Mouse (Mus musculus) adrenal gland, adult 8-10 months (tissue): Measurements from ENCODE around the gene Psme1. TPM values are rescaled to one million over a fixed set of nuclear protein-coding genes. Genes with fewer than 3 reads are reported as not detected.

Experiments
- DNase-seq: peaks from one replicate; pipeline ENCODE4 v3.0.0; 2022
- total RNA-seq, 4 experiments: library from RNA; stranded (reverse); gene quantifications; 2 replicates each; pipeline ENCODE4 v1.2.4; 2022

Gene Psme1
- total RNA-seq, 4 experiments from 2014 or later, result 253 to 384 (median 292) TPM

DNA sequence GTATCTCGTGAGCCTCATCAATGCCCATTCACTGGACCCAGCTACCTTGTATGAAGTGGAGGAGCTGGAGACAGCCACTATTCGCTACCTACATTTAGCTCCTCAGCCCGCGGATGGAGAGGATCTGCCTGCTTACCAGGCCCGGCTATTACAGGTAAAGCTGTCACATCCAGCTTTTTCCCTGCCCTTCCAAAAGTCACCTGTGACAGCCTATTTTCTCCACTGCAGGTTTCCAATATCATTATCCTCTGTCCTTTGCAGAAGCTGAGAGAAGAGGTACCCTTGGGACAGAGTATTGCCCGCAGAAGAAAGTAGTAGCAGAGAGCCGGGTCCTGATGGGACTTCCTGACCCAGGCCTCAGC is 25.3 kb downstream of the Psme1 start, which contains the start of gene Irf9:
Gene Irf9, plus strand, starts transcription at position 301 of the 362 bp plus-strand sequence.
- no peak for DNase-seq

DNA sequence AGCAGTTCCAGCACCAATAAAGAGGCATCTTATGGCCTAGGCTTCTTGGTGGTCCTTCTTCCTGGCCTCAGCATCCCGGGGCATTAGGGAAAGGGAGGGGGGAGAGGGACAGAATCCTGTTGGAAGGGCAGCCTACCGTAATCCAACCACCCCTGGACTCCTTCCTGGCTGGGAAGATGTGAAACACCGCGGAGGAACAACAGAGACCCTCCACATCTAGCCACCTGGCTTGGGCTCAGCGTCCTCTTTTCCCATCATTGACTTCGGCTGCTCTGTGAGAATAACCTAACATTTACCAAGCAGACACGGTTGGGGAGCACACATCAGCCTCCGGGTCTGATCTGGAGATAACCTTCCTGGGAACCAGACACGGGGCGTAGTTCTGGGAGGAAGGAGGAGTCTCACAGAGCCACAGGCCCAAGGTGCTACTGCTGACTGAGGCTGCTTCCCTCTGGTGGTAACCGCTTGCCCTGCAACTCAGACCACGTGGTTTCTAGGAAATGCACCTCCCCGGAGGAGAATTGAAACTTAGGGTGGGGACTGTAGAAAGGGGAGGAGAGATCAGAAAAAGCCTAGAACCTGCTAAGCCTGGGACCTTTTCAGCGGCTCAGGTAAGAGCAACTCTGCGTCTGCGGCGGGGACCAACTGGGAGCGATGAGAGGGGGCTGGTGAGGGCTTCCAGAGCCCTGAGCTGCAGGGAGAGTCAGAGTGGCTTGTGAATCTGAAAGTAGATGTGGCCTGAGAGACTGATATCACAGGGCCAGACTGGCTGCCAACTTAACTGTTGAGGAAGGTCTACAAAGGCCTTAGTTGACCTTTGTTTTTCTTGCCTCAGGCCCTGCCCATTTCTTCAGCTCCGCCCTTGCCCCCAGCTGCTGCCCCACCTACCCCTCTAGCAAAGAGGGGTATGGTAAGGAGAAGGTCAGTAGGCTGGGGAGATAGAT is 26.0 kb downstream of the Psme1 start:
- DNase-seq, result peak; percentile 93

DNA sequence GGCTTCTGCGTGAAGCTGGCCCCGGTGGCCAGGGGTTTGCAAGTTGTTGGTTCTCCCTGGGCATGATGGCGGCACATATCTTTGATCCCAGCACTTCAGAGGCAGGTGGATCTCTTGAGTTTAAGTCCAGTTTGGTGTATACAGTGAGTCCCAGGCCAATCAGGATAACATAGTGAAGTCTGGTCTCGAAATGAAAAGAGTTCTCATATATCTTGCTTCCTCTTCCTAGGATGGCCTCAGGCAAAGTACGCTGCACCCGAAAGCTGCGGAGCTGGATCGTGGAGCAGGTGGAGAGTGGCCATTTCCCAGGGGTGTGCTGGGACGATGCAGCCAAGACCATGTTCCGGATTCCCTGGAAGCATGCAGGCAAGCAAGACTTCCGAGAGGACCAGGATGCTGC is 26.9 kb downstream of the Psme1 start:
- no peak for DNase-seq

DNA sequence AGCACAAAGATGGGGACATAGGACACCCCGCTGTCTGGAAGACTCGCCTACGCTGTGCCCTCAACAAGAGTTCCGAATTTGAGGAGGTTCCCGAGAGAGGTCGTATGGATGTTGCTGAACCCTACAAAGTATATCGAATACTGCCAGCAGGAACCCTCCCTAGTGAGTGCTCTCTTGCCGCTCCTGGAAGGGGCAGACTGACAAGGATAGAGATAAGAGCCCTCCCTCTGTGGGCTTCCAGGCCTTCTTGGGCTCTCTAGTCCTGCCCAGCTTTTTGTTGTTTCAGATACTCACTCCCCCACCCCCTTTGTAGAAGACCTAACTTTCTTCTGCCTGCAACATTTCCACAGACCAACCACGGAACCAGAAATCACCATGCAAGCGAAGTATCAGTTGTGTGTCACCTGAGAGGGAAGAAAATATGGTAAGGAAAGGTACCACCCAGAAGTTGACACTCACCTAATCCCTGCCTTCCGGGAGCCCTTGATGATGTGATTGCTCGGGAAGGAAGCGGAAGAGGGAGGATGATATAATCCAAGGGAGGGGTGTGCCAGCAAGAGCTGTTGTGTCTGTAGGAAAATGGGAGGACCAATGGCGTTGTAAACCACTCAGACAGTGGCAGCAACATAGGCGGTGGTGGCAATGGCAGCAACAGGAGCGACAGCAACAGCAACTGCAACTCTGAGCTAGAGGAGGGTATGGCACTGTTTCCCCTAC is 28.0 kb downstream of the Psme1 start:
- no peak for DNase-seq

DNA sequence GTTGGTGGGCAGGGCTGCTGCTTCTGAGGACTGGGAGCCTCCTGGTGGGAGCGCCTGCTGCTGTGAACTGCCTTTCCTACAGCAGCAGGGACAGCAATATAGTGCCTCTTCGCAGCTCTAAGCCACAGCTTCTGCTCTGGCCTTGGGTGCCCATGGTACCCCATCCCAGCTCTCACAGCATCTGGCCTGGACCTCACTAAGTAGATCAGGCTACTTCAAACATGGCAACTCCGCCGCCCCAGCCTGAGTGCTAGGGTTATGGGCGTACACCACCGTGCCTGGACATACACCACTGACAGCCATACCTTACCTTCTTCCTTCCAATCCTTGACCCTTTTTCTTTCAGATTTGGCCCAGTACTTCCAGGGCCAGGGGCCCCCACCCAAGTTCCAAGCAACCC is 30.4 kb downstream of the Psme1 start:
- no peak for DNase-seq

DNA sequence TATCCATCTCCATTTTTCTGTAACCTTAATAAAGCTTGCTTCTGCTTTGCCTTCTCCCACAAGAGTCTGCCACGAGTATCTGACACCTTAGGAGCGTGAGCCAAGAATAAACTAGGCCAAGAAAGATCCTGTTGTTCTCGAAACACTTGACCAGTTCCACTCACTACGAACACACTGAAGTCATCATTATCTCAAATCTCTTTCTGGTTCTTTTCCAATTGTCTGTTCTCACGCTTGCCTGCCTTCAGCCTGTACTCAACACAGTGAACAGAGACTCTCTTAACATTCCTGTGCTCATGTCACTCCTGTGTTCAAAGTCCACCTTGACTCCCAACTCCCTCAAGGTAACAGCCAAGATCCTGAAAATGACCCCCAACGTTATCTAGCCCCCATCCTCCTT is 35.4 kb downstream of the Psme1 start:
- no peak for DNase-seq

DNA sequence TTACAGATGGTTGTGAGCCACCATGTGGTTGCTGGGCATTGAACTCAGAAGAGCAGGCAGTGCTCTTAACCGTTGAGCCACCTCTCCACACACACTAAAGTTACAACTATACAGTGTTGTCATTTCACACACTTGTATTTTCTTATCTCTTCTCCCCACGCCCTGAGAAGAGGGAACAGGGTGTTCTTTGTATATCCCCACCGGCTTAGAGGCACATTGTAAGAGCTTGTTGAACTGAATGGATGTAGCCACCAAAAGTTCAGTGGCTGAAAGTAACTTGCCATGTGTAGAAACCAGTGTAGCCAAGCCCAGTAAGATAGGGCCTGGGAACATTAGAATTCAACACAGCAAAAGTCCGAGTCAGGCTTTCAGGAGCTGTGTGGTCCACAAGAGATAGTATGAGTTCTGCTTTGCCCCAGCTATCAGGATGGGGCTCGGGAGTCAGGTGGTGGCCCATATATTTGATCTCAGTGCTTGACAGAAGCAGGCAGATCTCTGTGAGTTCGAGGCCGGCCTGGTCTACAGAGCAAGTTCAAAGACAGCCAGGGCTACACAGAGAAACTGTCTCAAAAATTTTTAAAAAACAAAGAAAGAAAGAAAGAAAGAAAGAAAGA is 36.7 kb downstream of the Psme1 start:
- no peak for DNase-seq

DNA sequence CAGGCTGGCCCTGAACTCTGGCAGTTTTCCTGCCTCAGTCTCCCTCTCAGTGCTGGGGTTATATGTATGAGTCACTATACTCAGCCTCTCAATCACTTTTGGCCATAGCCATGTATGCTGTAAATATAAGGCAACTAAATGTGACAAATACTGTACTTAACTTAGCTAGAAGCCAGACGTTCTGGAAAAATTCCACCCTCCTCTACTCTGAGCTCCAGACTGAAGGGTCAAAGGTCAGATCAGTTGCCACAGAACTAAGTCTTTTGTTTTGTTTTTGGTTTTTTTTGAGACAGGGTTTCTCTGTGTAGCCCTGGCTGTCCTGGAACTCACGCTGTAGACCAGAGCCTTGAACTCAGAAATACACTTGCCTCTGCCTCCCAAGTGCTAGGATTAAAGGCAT is 38.0 kb downstream of the Psme1 start:
- no peak for DNase-seq

DNA sequence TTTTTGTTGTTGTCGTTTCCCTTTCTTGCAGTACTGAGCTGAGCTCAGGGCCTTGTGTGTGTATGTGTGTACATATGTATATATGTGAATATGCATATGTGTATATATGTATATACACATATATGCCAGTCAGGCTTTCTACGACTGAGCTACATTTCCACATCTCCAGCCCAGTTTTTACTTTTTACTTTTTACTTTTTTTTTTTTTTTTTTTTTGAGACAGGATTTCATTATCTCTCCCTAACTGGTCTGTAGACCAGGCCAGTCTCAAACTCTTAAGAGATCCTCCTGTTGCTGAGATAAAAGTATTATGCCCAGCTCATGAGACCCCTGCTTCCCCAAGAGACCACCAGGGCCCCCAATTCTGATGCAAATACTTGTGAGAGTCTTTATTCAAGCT is 38.9 kb downstream of the Psme1 start:
- no peak for DNase-seq

GRCm38 (mm10) chr14:55617822-55618221 is 39.9 kb downstream of the Psme1 start, which contains the start of gene Rec8:
TSS of gene Rec8 (plus strand) at chr14:55618037.
- peak; percentile 47 for DNase-seq

GRCm38 (mm10) chr14:55618486-55619195 is 40.7 kb downstream of the Psme1 start:
- no peak for DNase-seq

GRCm38 (mm10) chr14:55628077-55628827 is 50.3 kb downstream of the Psme1 start:
- no peak for DNase-seq

DNA sequence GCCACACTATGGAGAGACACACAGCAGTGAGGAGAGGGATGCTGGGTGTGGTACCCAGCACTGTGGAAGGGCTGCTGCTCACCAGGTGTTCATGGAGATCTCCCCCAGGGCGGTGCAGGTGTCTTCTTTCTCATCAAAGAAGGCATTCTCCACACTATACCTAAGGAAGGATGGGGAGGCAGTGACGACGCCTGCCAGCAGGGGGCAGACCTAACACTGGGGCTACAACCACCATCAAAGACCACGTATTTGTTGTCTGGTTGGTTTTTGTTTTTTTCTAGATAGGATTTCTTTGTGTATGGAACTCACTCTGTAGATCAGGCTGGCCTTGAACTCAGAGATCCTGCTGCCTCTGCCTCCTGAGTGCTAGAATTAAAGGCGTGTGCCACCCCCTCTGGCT is 51.4 kb downstream of the Psme1 start:
- no peak for DNase-seq

Other genes with a start within 250 kb of the Psme1 start
- 10 to 100 TPM; 51.9 to 72.7 (median 66.9) TPM for gene Dhrs4, start 99.4 kb upstream of the Psme1 start, total RNA-seq
- gene Carmil3, start 87.5 kb upstream of the Psme1 start, total RNA-seq, result 10 to 100 TPM in 2 of 4 experiments, 1 to 10 TPM in 2; 5.7 to 14.0 (median 8.6) TPM
- under 1 TPM; 0.09 to 0.35 (median 0.27) TPM for gene Cpne6, start 67.7 kb upstream of the Psme1 start, total RNA-seq
- not detected for gene Nrl, start 53.1 kb upstream of the Psme1 start, total RNA-seq
- 10 to 100 TPM; 36.5 to 44.6 (median 40.6) TPM for gene Pck2, start 37.9 kb upstream of the Psme1 start, total RNA-seq
- 100 to 1,000 TPM; 146 to 159 (median 158) TPM for gene Dcaf11, start 18.1 kb upstream of the Psme1 start, total RNA-seq
- gene A730061H03Rik, start 17.7 kb upstream of the Psme1 start, total RNA-seq, result 1 to 10 TPM in 1 of 4 experiments, under 1 TPM in 2, not detected in 1; 0.70 to 1.2 (median 0.81) TPM
- under 1 TPM; 0.74 to 0.98 (median 0.85) TPM for gene Fitm1, start 2.5 kb upstream of the Psme1 start, total RNA-seq
- gene Emc9, start 7.2 kb downstream of the Psme1 start, total RNA-seq, result 10 to 100 TPM; 47.3 to 50.6 (median 49.7) TPM
- 100 to 1,000 TPM; 325 to 423 (median 363) TPM for gene Psme2, start 13.0 kb downstream of the Psme1 start, total RNA-seq
- 10 to 100 TPM; 33.3 to 52.1 (median 39.2) TPM for gene Rnf31, start 13.6 kb downstream of the Psme1 start, total RNA-seq
- gene Irf9, start 25.4 kb downstream of the Psme1 start, total RNA-seq, result 10 to 100 TPM; 20.2 to 28.5 (median 27.6) TPM
- gene Rec8, start 39.9 kb downstream of the Psme1 start, total RNA-seq, result 10 to 100 TPM; 12.0 to 18.1 (median 13.1) TPM
- 100 to 1,000 TPM in 3 of 4 experiments, 10 to 100 TPM in 1; 93.7 to 140 (median 111) TPM for gene Ipo4, start 57.8 kb downstream of the Psme1 start, total RNA-seq
- 1 to 10 TPM in 2 of 4 experiments, not detected in 2; 1.5 to 1.9 TPM for gene Gm49378, start 59.8 kb downstream of the Psme1 start, total RNA-seq
- gene Tm9sf1, start 65.7 kb downstream of the Psme1 start, total RNA-seq, result 100 to 1,000 TPM in 2 of 4 experiments, 10 to 100 TPM in 2; 95.2 to 101 (median 98.7) TPM
- 1 to 10 TPM in 2 of 4 experiments, under 1 TPM in 2; 0.93 to 2.0 (median 1.5) TPM for gene Tssk4, start 72.1 kb downstream of the Psme1 start, total RNA-seq
- 10 to 100 TPM; 59.0 to 65.8 (median 62.3) TPM for gene Mdp1, start 82.4 kb downstream of the Psme1 start, total RNA-seq
- 10 to 100 TPM; 26.3 to 36.5 (median 32.8) TPM for gene Gmpr2, start 93.8 kb downstream of the Psme1 start, total RNA-seq
- 100 to 1,000 TPM; 299 to 385 (median 359) TPM for gene Nedd8, start 94.0 kb downstream of the Psme1 start, total RNA-seq
- gene Tinf2, start 103.7 kb downstream of the Psme1 start, total RNA-seq, result 10 to 100 TPM; 25.5 to 44.5 (median 34.2) TPM
- gene Tgm1, start 135.8 kb downstream of the Psme1 start, total RNA-seq, result under 1 TPM; 0.17 to 0.46 (median 0.30) TPM
- 10 to 100 TPM; 20.2 to 31.5 (median 26.1) TPM for gene Rabggta, start 144.1 kb downstream of the Psme1 start, total RNA-seq
- 10 to 100 TPM; 67.5 to 76.9 (median 71.0) TPM for gene Dhrs1, start 167.6 kb downstream of the Psme1 start, total RNA-seq
- 10 to 100 TPM; 17.7 to 20.5 (median 19.1) TPM for gene Nop9, start 167.6 kb downstream of the Psme1 start, total RNA-seq
- gene Cideb, start 180.3 kb downstream of the Psme1 start, total RNA-seq, result under 1 TPM in 2 of 4 experiments, not detected in 2; 0.31 to 0.49 TPM
- gene Ltb4r2, start 183.3 kb downstream of the Psme1 start, total RNA-seq, result under 1 TPM in 1 of 4 experiments, not detected in 3; 0.17 TPM
- under 1 TPM; 0.31 to 0.75 (median 0.43) TPM for gene Ltb4r1, start 187.8 kb downstream of the Psme1 start, total RNA-seq
- gene Adcy4, start 206.0 kb downstream of the Psme1 start, total RNA-seq, result 1 to 10 TPM; 5.2 to 9.1 (median 7.8) TPM
- gene Ripk3, start 210.7 kb downstream of the Psme1 start, total RNA-seq, result 1 to 10 TPM; 3.0 to 6.2 (median 5.8) TPM
- gene Nfatc4, start 245.0 kb downstream of the Psme1 start, total RNA-seq, result 10 to 100 TPM; 23.3 to 45.1 (median 31.1) TPM